Mouse (Mus musculus) ES-E14 (cell line): ENCODE measurements around the gene Slfnl1.

Source experiments
- CHD2 ChIP-seq: IDR thresholded peaks from 2 replicates; pipeline ENCODE4 v1.6.1; 2014; ENCODE audit warnings: mild to moderate bottlenecking, low read depth, low read length, inconsistent platforms
- HCFC1 ChIP-seq: IDR thresholded peaks from 2 replicates; pipeline ENCODE4 v1.6.1; 2012; ENCODE audit warnings: low read length, inconsistent platforms, borderline replicate concordance; ENCODE audit not compliant: insufficient read depth
- ZC3H11A ChIP-seq: IDR thresholded peaks from 2 replicates; pipeline ENCODE4 v1.6.1; 2012; ENCODE audit warnings: low read depth, mild to moderate bottlenecking, inconsistent platforms, low read length, borderline replicate concordance
- ZNF384 ChIP-seq: IDR thresholded peaks from 2 replicates; pipeline ENCODE4 v1.6.1; 2012; ENCODE audit warnings: low read depth, low read length, inconsistent platforms

GRCm38 (mm10) chr4:120571691-120572090 lies 39.7 kb downstream of the Slfnl1 start:
- TF ChIP-seq HCFC1 (no peak), ZNF384 (no peak), ZC3H11A (no peak), CHD2 (no peak)
